Mouse (Mus musculus) CH12.LX (cell line): ENCODE results near the gene Olfr12. TPM values are rescaled to one million over a fixed set of nuclear protein-coding genes. Genes with fewer than 3 reads are reported as not detected.

ENCODE experiments used
- DNase-seq: peaks from one replicate; pipeline ENCODE4 v3.0.0-alpha.2; 2013; ENCODE audit errors: extremely low read depth
- H3K27ac ChIP-seq: 2 replicates; pipeline ENCODE4 v1.5.1; 2012; ENCODE audit warnings: low read depth, mild to moderate bottlenecking, control low read depth, moderate library complexity; ENCODE audit not compliant: insufficient read depth
- H3K27me3 ChIP-seq: replicated peaks from 2 replicates; pipeline ENCODE3; 2012; ENCODE audit warnings: inconsistent platforms
- H3K36me3 ChIP-seq, 2 experiments: replicated peaks in 1 of 2; 2 replicates each; pipeline versions ENCODE3 to v1.6.1; 2012; ENCODE audit warnings: inconsistent platforms in 1 of 2, low read length in 1 of 2, mild to moderate bottlenecking in 1 of 2, mixed read lengths in 1 of 2, moderate library complexity in 1 of 2; ENCODE audit not compliant: control insufficient read depth in 1 of 2, insufficient read depth in 1 of 2
- H3K4me1 ChIP-seq, 2 experiments: 2 replicates each; pipeline ENCODE4 v1.6.1; 2012; ENCODE audit warnings: inconsistent platforms in 1 of 2, moderate library complexity in 1 of 2; ENCODE audit not compliant: insufficient read depth in 2 of 2, control insufficient read depth in 1 of 2
- H3K4me2 ChIP-seq: 2 replicates; pipeline ENCODE4 v1.6.1; 2012; ENCODE audit warnings: low read depth, mild to moderate bottlenecking, control low read depth; ENCODE audit not compliant: poor library complexity, insufficient read depth, severe bottlenecking
- H3K4me3 ChIP-seq, 3 experiments: fragments of 150-350 bp in 1 of 3; sonication (generic) in 1 of 3; replicated peaks in 1 of 3; 2 replicates each; pipeline versions ENCODE3 to v1.5.1; 2011 to 2012; ENCODE audit warnings: low read depth in 2 of 3, low read length in 2 of 3, mild to moderate bottlenecking in 2 of 3, moderate library complexity in 2 of 3, control low read depth in 1 of 3, improper control_type of control experiment in 1 of 3, inconsistent platforms in 1 of 3, mixed read lengths in 1 of 3; ENCODE audit not compliant: poor library complexity in 1 of 3
- H3K79me2 ChIP-seq: replicated peaks from 2 replicates; pipeline ENCODE4 v1.6.1; 2012; ENCODE audit warnings: mild to moderate bottlenecking, moderate library complexity; ENCODE audit not compliant: control insufficient read depth, poor library complexity, insufficient read depth, severe bottlenecking; ENCODE audit errors: extremely low read depth
- H3K9ac ChIP-seq: 2 replicates; pipeline ENCODE4 v1.6.1; 2012; ENCODE audit warnings: low read depth, mild to moderate bottlenecking, control low read depth, moderate library complexity; ENCODE audit not compliant: insufficient read depth
- H3K9me3 ChIP-seq: replicated peaks from 2 replicates; pipeline ENCODE3; 2012; ENCODE audit warnings: low read length, inconsistent platforms, mixed read lengths
- CTCF ChIP-seq, 2 experiments: IDR thresholded peaks in 1 of 2; conservative IDR thresholded peaks in 1 of 2; 2 replicates each; pipeline ENCODE4 v1.5.1; 2011 to 2012; ENCODE audit warnings: low read depth in 2 of 2, low read length in 2 of 2, improper control_type of control experiment in 1 of 2, inconsistent platforms in 1 of 2, mild to moderate bottlenecking in 1 of 2, moderate library complexity in 1 of 2
- E2F4 ChIP-seq: IDR thresholded peaks from 2 replicates; pipeline ENCODE4 v1.6.1; 2011; ENCODE audit warnings: low read depth, low read length, improper control_type of control experiment; ENCODE audit not compliant: insufficient replicate concordance
- IRF4 ChIP-seq: IDR thresholded peaks from 2 replicates; pipeline ENCODE4 v1.6.1; 2014; ENCODE audit warnings: low read depth, mild to moderate bottlenecking, inconsistent platforms, low read length, improper control_type of control experiment
- MYC ChIP-seq: IDR thresholded peaks from 2 replicates; pipeline ENCODE4 v1.6.1; 2011; ENCODE audit warnings: low read depth, mild to moderate bottlenecking, improper control_type of control experiment, low read length
- RAD21 ChIP-seq: IDR thresholded peaks from 2 replicates; pipeline ENCODE4 v1.6.1; 2011; ENCODE audit warnings: low read depth, mild to moderate bottlenecking, low read length, improper control_type of control experiment, moderate library complexity
- RCOR1 ChIP-seq: conservative IDR thresholded peaks from 2 replicates; pipeline ENCODE4 v1.6.1; 2012; ENCODE audit warnings: low read depth, mild to moderate bottlenecking, inconsistent platforms, low read length, improper control_type of control experiment
- SIN3A ChIP-seq: IDR thresholded peaks from 2 replicates; pipeline ENCODE4 v1.6.1; 2012; ENCODE audit warnings: low read length, improper control_type of control experiment, inconsistent platforms
- SMC3 ChIP-seq: IDR thresholded peaks from 2 replicates; pipeline ENCODE4 v1.6.1; 2011; ENCODE audit warnings: low read depth, low read length, improper control_type of control experiment
- TCF12 ChIP-seq: IDR thresholded peaks from 2 replicates; pipeline ENCODE4 v1.6.1; 2014; ENCODE audit warnings: low read depth, mild to moderate bottlenecking, inconsistent platforms, low read length, improper control_type of control experiment
- USF1 ChIP-seq: IDR thresholded peaks from 2 replicates; pipeline ENCODE4 v1.6.1; 2014; ENCODE audit warnings: low read depth, mild to moderate bottlenecking, inconsistent platforms, low read length, improper control_type of control experiment
- USF2 ChIP-seq: conservative IDR thresholded peaks from 2 replicates; pipeline ENCODE4 v1.6.1; 2011; ENCODE audit warnings: low read depth, low read length, improper control_type of control experiment
- ZC3H11A ChIP-seq: IDR thresholded peaks from 2 replicates; pipeline ENCODE4 v1.6.1; 2012; ENCODE audit warnings: low read depth, mild to moderate bottlenecking, inconsistent platforms, low read length, improper control_type of control experiment
- ZMIZ1 ChIP-seq: IDR thresholded peaks from 2 replicates; pipeline ENCODE4 v1.6.1; 2012; ENCODE audit warnings: low read depth, mild to moderate bottlenecking, inconsistent platforms, low read length, improper control_type of control experiment
- ZNF384 ChIP-seq: IDR thresholded peaks from 2 replicates; pipeline ENCODE4 v1.6.1; 2012; ENCODE audit warnings: low read depth, low read length, improper control_type of control experiment, inconsistent platforms
- dilution Hi-C: fragments of 300-500 bp; cut with MboI; formaldehyde crosslinking; loops from 2 replicates; pipeline ENCODE4 v1.14.3; 2020; ENCODE audit warnings: low sequenced_read_pairs; ENCODE audit not compliant: extremely low pct_unique_long_range_greater_than_20kb, extremely low pct_ligation_motif_present
- in situ Hi-C: fragments of 300-500 bp; cut with MboI; formaldehyde crosslinking; loops from 3 replicates; pipeline ENCODE4 v1.14.3; 2019; ENCODE audit warnings: low sequenced_read_pairs, low pct_ligation_motif_present, low pct_unique_long_range_greater_than_20kb, mixed read lengths
- polyA plus RNA-seq: library from polyadenylated mRNA; unstranded; fragments of >175 nt; gene quantifications from 2 replicates; pipeline ENCODE4 v1.2.1, GENCODE M21; 2012; ENCODE audit warnings: low read depth; ENCODE audit not compliant: insufficient read length
- total RNA-seq, 2 experiments: library from RNA; depleted of rRNA; stranded (reverse); fragments of 300-350 nt in 1 of 2; fragments of >200 nt in 1 of 2; gene quantifications; 2 replicates each; pipeline ENCODE4 v1.2.3; 2012 to 2014

Olfr12 gene
- total and polyA plus RNA-seq, 3 experiments: 0.08 TPM; not detected in 2

DNA sequence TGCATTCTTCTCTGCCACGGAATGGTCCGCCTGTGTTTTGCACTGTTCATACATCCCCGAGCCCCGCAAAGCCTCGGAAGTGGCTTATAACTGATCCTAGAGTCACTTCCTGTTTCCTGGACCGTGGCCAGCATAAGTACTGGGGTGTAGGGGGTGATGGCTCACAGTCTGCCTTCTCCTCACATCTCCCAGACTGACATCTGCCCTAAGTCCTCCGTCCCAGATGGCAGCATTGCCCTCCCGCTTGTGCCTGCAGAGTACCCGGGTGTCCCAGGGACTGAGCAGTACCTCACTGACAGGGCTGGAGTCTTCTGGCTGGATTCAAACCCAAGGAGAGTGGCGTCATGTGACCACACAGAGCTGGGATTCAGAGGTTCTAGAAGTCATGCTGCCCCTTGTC is 30.6 kb downstream of the Olfr12 start:
- Histone ChIP-seq H3K36me3 (no peaks in the 10 kb centered on the region), H3K79me2 (no peaks in the 10 kb centered on the region), H3K9ac (no peak overlapping the region), H3K27ac (no peak overlapping the region), H3K27me3 (peaks cover 74% of the 10 kb centered on the region), H3K4me2 (peak overlapping the region; percentile 27), H3K4me1 (peaks cover 5 to 8% of the 10 kb centered on the region in 2 experiments; a peak in 3 of 4 replicates), H3K9me3 (no peaks in the 10 kb centered on the region), H3K4me3 (no peak overlapping the region)
- DNase-seq: no peak
- dilution Hi-C loops (no loop called here), in situ Hi-C loops (no loop called here)
- TF ChIP-seq RAD21: no peak
- TF ChIP-seq IRF4: no peak
- no peak for TF ChIP-seq TCF12
- no peak for TF ChIP-seq ZC3H11A
- TF ChIP-seq E2F4: no peak
- no peak for TF ChIP-seq MYC
- no peak for TF ChIP-seq SIN3A
- no peak for TF ChIP-seq ZMIZ1

- TF ChIP-seq CTCF (conservative IDR thresholded peaks at IDR 0.05 in 1 of 2, IDR thresholded peaks at IDR 0.05 in 1 of 2; ENCODE audit: low read depth in 2 of 2, low read length in 2 of 2) (peak; percentile 59 to 80), USF2 (no peak), RAD21 (peak; percentile 64), SIN3A (no peak), RCOR1 (no peak), SMC3 (peak; percentile 53)
- H3K27ac ChIP-seq: no peak within 1 kb of the TSS
Observed at GRCm38 (mm10) chr1:92648673-92649072, 31.1 kb downstream of the Olfr12 start, which contains the start of gene Otos. Otos (minus strand) TSS chr1:92648841.

DNA sequence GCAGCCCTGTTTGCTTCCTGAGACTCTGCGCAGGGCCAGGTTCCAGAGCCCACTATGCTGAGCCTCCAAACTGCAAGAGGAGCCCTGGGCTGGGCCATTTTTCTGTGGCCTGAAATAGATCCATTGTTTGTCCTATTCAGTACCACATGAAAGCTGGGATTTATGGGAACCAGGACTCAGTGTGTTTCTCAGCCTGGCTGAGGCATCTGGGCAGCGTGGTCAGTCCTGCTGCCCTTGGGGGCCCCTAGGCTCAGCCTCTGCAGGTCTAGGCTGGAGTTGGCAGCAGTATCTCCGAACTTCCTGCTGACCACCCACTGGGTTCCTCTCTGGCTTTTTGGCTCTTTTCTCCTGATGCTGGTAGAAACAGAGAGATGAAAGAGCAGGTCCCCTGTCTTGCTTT is 33.9 kb downstream of the Olfr12 start:
- no peak overlapping the region for H3K4me2 ChIP-seq
- in situ Hi-C loops (loop anchor here (10.0 kb wide), 1 partner anchor 183 kb away; the partner anchor contains the start of gene Gpc1), dilution Hi-C loops (no loop called here)
- no peaks in the 10 kb centered on the region for H3K79me2 ChIP-seq
- H3K27me3 ChIP-seq: peaks cover 91% of the 10 kb centered on the region
- H3K27ac ChIP-seq: no peak overlapping the region
- H3K9ac ChIP-seq: no peak overlapping the region
- TF ChIP-seq USF1 (no peak), TCF12 (no peak), ZNF384 (no peak), E2F4 (no peak), SIN3A (no peak)
- H3K9me3 ChIP-seq: no peaks in the 10 kb centered on the region
- no peak overlapping the region for H3K4me3 ChIP-seq
- DNase-seq: no peak
- H3K4me1 ChIP-seq: peaks cover 5 to 8% of the 10 kb centered on the region in 2 experiments; a peak in 3 of 4 replicates
- no peaks in the 10 kb centered on the region for H3K36me3 ChIP-seq

More at GRCm38 (mm10) chr1:92648673-92649072, 31.1 kb downstream of the Olfr12 start, which contains the start of gene Otos:
- peak; percentile 61 for DNase-seq
- no peak within 1 kb of the TSS for H3K4me3 ChIP-seq
- H3K27me3 ChIP-seq: peaks cover 78% of the 10 kb centered on the region
- H3K36me3 ChIP-seq: no peaks in the 10 kb centered on the region
- H3K79me2 ChIP-seq: no peaks in the 10 kb centered on the region
- peaks cover 5 to 8% of the 10 kb centered on the region in 2 experiments; a peak in 3 of 4 replicates for H3K4me1 ChIP-seq
- H3K9me3 ChIP-seq: no peaks in the 10 kb centered on the region
- in situ Hi-C loops (no loop called here), dilution Hi-C loops (no loop called here)
- H3K9ac ChIP-seq: no peak within 1 kb of the TSS
- H3K4me2 ChIP-seq: peak within 1 kb of the TSS; percentile 27
